Mouse (Mus musculus) embryonic facial prominence, embryonic 11.5 days (tissue): ENCODE results near the gene Gm525. TPM values are rescaled to one million over a fixed set of nuclear protein-coding genes. Genes with fewer than 3 reads are reported as not detected.
"Not testable (repeated sequence)": the region's sequence is repeated elsewhere in the genome, so short reads cannot be mapped to it uniquely, and the experiment has no call there.

Experiments used
- ATAC-seq: fragments of 200-750 bp; cut with Nextera tagmentation; replicated peaks from 2 replicates; pipeline ENCODE4 v1.8.0; 2017; ENCODE audit warnings: low read depth; ENCODE audit not compliant: insufficient number of reproducible peaks, low FRiP score, low TSS enrichment
- DNase-seq: peaks from one replicate; pipeline ENCODE4 v3.0.0-alpha.2; 2015; ENCODE audit warnings: low spot score
- H3K27ac ChIP-seq: fragments of 300-500 bp; sonication (generic); replicated peaks from 2 replicates; pipeline ENCODE4 v1.5.1; 2014; ENCODE audit warnings: mild to moderate bottlenecking, low read depth, low read length, control low read depth
- H3K27me3 ChIP-seq: fragments of 300-500 bp; sonication (generic); 2 replicates; pipeline ENCODE4 v1.6.1; 2014; ENCODE audit warnings: mild to moderate bottlenecking, low read length, moderate library complexity, mixed read lengths; ENCODE audit not compliant: control insufficient read depth, insufficient read depth
- H3K36me3 ChIP-seq: fragments of 300-500 bp; sonication (generic); replicated peaks from 2 replicates; pipeline ENCODE4 v1.6.1; 2014; ENCODE audit warnings: low read depth, mild to moderate bottlenecking, low read length, moderate library complexity, mixed read lengths; ENCODE audit not compliant: control insufficient read depth, insufficient read depth
- H3K4me1 ChIP-seq: fragments of 300-500 bp; sonication (generic); 2 replicates; pipeline ENCODE4 v1.6.1; 2014; ENCODE audit warnings: low read length, mixed read lengths; ENCODE audit not compliant: control insufficient read depth, insufficient read depth
- H3K4me2 ChIP-seq: fragments of 300-500 bp; sonication (generic); 2 replicates; pipeline ENCODE4 v1.6.1; 2014; ENCODE audit warnings: low read depth, mild to moderate bottlenecking, control low read depth, low read length, moderate library complexity
- H3K4me3 ChIP-seq: fragments of 300-500 bp; sonication (generic); 2 replicates; pipeline ENCODE4 v1.5.1; 2014; ENCODE audit warnings: low read depth, low read length, control low read depth
- H3K9ac ChIP-seq: fragments of 300-500 bp; sonication (generic); replicated peaks from 2 replicates; pipeline ENCODE4 v1.6.1; 2014; ENCODE audit warnings: mild to moderate bottlenecking, control low read depth, low read length
- H3K9me3 ChIP-seq: fragments of 300-500 bp; sonication (generic); replicated peaks from 2 replicates; pipeline ENCODE4 v1.6.1; 2016; ENCODE audit warnings: mild to moderate bottlenecking, low read length, inconsistent platforms, mixed read lengths; ENCODE audit not compliant: control insufficient read depth
- WGBS: fragments of 180-500 bp; shearing (Covaris S2); extraction: QIAGEN DNeasy Blood & Tissue Kit; methylation state at CpG from one replicate; pipeline ENCODE4 v1.1.7; 2014; 5-methylcytosine and 5-hydroxymethylcytosine counted together
- polyA plus RNA-seq: library from polyadenylated mRNA; unstranded; fragments of >200 nt; fragmentation: Nextera tagmentation; extraction: Ambion mirVana; gene quantifications from 2 replicates; pipeline ENCODE4 v1.2.1, GENCODE M21; 2014

Gene Gm525
- polyA plus RNA-seq, 1 experiment from 2014 or later = not detected

DNA sequence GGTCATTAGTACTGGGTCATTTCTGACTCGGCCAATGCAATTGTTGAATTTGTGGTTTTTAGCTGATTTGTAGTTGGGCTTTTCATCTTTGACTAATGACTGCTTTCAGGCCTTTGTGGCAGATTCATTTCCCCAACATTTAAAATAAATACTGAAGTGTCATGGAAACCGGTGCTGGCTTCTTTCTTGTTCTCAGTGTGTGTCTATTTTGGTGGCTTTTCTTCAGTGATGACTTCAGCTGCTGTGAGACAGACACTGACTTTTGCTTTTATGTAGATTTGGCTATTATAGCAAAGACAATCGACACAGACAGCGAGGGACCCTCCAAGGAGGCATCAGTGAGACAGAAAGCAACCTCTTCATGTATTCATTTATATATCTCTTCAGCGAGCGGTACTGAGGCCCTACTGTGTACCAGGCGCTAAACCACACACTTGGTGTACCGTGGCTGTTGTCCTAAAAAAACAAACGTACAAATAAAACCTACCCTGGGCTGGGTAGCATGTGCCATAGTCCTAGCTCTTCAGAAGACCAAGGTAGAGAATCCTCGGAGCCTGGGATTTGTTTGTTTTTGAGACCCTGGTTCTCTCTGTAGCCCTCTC, 12.7 kb downstream of the Gm525 start:
- 82% methylated on average over 10 of the region's 10 CpGs for WGBS
- ATAC-seq = no peak

DNA sequence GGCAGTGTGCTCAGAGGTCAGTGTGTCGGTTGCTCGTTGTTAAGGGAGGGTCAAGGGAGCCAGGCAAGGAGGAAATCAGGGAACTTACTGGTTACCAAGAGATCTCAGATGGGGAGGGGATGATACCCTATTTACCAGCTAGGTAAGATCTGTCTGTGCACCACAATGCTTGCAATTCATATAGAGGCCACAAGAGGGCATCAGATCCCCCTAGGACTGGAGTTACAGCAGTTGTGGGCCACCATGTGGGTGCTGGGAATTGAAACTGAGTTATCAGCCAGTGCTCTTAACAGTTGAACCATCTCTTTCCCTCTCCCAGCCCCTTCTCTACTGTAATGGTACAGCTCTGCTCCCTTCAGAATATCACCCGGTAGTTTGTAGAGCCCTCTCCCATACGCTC, 15.1 kb downstream of the Gm525 start:
- H3K9me3 ChIP-seq = no peaks in the 10 kb centered on the region
- no peak for DNase-seq
- H3K4me3 ChIP-seq = no peak overlapping the region
- H3K9ac ChIP-seq = no peak overlapping the region
- no peaks in the 10 kb centered on the region for H3K4me1 ChIP-seq
- H3K27ac ChIP-seq = no peak overlapping the region
- no peaks in the 10 kb centered on the region for H3K36me3 ChIP-seq
- H3K4me2 ChIP-seq = no peak overlapping the region
- no peaks in the 10 kb centered on the region for H3K27me3 ChIP-seq
- no peak for ATAC-seq
- WGBS = 92% methylated on average over 4 of the region's 4 CpGs

More for the DNA sequence above, 12.7 kb downstream of the Gm525 start:
- Histone ChIP-seq H3K36me3 (no peaks in the 10 kb centered on the region), H3K27ac (no peak overlapping the region), H3K9me3 (no peaks in the 10 kb centered on the region), H3K4me3 (no peak overlapping the region), H3K4me1 (no peaks in the 10 kb centered on the region), H3K27me3 (no peaks in the 10 kb centered on the region), H3K9ac (no peak overlapping the region), H3K4me2 (no peak overlapping the region)
- no peak for DNase-seq

DNA sequence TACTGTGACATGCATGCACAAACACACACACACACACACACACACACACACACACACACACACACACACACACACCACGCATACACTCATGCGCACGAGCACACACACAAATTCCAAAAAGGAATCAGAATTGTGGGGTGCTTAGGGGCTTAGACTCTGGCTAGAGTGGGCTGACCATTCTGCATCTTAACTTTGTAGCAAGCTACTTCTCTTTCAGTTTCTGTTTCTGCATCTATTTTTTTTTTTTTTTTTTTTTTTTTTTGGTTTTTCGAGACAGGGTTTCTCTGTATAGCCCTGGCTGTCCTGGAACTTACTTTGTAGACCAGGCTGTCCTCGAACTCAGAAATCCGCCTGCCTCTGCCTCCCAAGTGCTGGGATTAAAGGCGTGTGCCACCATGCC, 16.7 kb downstream of the Gm525 start:
- ATAC-seq, H3K4me2 ChIP-seq, H3K4me1 ChIP-seq, H3K27me3 ChIP-seq, DNase-seq, H3K27ac ChIP-seq, H3K9ac ChIP-seq, H3K36me3 ChIP-seq, H3K9me3 ChIP-seq, H3K4me3 ChIP-seq: not testable (repeated sequence)
- WGBS = 88% methylated on average over 7 of the region's 7 CpGs

DNA sequence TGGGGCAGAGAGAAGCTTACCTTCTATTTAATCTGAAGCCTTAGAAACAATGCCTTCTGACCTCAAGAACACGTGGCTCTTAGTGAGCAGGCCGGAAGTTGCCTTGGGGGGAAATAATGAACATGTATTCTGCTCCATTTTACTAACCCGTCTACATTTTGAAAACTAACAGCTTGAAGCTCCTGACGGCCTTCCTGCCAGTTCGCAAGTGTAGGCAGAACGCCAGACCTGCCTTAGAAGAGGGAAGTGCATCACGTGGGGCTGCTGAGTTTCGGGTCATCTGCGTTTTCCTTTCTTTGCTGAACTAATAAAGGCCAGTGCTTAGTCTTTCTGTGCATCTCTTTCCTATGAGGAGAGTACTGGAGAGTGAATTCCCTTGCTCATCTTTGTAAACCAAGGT, 19.1 kb downstream of the Gm525 start:
- Histone ChIP-seq H3K27ac (no peak overlapping the region), H3K9ac (no peak overlapping the region), H3K36me3 (no peaks in the 10 kb centered on the region), H3K27me3 (no peaks in the 10 kb centered on the region), H3K4me2 (no peak overlapping the region), H3K4me1 (no peaks in the 10 kb centered on the region), H3K4me3 (no peak overlapping the region), H3K9me3 (no peaks in the 10 kb centered on the region)
- 81% methylated on average over 9 of the region's 9 CpGs for WGBS
- DNase-seq (no peak), ATAC-seq (no peak)

DNA sequence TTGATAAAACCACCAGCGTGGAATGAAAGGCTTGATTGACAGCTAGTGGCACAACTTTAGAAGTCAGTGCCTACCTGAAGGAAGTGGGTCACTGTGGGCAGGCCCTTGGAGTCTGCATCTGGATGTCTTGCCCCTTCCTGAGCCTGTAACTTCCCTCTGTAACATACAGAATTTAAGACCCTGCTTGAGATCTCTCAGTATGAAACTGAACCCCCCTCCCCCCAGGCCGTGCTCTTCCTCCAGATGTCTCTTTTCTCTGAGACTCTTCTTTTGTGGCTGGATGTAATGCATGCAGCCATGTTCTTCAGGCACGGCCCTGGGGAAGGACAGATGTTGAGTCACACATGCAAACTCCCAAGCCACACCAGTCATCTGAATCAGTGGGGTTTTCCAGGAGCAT, 21.7 kb downstream of the Gm525 start:
- H3K4me3 ChIP-seq = no peak overlapping the region
- H3K27ac ChIP-seq = no peak overlapping the region
- ATAC-seq (no peak), DNase-seq (no peak)
- H3K4me2 ChIP-seq = no peak overlapping the region
- H3K9ac ChIP-seq = no peak overlapping the region
- no peaks in the 10 kb centered on the region for H3K36me3 ChIP-seq
- H3K9me3 ChIP-seq = no peaks in the 10 kb centered on the region
- 72% methylated on average over 3 of the region's 3 CpGs for WGBS
- no peaks in the 10 kb centered on the region for H3K27me3 ChIP-seq
- H3K4me1 ChIP-seq = no peaks in the 10 kb centered on the region

DNA sequence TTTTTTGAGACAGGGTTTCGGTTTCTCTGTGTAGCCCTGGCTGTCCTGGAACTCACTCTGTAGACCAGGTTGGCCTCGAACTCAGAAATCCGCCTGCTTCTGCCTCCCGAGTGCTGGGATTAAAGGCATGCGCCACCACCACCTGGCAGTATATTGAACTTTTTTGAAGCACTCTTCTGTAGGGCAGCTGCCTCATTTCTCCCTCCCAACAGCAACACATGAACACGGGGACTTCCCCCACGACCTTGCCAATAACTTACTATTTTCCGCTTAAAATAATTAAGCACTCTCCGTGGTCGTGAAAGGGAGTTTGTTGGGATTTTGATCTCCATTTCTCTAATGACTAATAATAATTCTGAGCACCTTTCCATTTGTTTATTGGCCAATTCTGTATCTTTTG, 23.7 kb downstream of the Gm525 start:
- not testable (repeated sequence) for H3K4me3 ChIP-seq, H3K36me3 ChIP-seq, DNase-seq, ATAC-seq, H3K27me3 ChIP-seq, H3K9ac ChIP-seq, H3K4me1 ChIP-seq, H3K27ac ChIP-seq, H3K4me2 ChIP-seq, H3K9me3 ChIP-seq
- 92% methylated on average over 10 of the region's 10 CpGs for WGBS

DNA sequence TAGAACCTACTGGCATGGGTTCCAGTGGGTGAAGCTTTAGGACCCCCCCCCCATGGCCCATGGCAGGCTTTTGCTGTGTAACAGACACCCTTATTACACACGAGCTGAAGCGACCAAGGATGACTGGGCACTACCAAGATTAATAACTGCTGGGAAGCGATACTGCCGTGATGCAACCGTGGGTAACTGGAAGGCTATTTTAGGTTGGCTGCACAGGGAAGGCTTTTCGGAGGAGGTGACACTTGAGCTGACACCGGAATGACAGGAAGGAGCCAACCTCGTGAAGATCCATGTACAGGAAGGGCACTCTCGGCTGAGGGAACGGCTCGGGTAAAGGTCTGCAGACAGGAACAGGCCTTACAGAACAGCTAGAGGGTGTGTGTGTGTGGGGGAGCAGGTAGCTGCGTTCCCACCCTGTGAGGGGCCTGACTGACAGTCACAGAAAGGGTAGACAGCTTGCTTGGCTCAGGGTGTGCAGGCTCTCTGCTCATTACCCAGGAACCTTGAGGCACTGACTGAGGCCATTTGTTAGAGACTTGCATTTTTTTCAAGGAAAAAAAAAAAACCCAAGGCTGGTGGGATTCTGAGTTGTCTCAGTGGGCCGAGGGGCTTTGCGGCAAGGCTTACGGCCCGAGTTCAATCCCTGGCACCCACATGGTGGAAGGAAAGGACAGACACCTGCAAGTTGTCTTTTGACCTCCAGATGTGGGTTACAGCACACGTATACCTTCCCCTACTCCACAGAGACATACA, 24.6 kb downstream of the Gm525 start:
- no peaks in the 10 kb centered on the region for H3K9me3 ChIP-seq
- H3K27ac ChIP-seq = no peak overlapping the region
- H3K4me1 ChIP-seq = no peaks in the 10 kb centered on the region
- 82% methylated on average over 17 of the region's 17 CpGs for WGBS
- DNase-seq = no peak
- no peak for ATAC-seq
- H3K4me2 ChIP-seq = no peak overlapping the region
- no peak overlapping the region for H3K4me3 ChIP-seq
- no peak overlapping the region for H3K9ac ChIP-seq
- H3K36me3 ChIP-seq = no peaks in the 10 kb centered on the region
- H3K27me3 ChIP-seq = no peaks in the 10 kb centered on the region

DNA sequence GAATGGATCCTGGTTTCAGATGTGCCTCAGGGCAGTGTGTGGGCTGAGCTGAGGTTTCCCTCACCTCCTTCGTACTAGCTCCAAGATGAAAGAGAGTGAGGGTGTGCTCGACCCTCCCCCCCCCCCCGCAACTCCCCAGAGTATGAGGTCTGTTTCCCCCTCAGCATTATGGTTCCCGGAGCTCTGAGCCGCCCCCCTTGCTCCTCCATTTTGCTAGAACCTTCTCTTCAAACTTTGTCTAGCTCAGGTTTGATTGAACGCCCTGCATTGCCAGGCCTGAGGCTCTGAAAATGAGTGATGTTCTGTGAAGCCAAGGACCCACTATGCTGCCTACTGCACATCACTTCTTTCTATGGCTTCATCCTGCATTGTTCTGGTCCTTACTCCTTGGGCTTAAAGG, 25.3 kb downstream of the Gm525 start:
- ATAC-seq (no peak), DNase-seq (no peak)
- H3K9ac ChIP-seq = no peak overlapping the region
- H3K36me3 ChIP-seq = no peaks in the 10 kb centered on the region
- no peak overlapping the region for H3K27ac ChIP-seq
- H3K9me3 ChIP-seq = no peaks in the 10 kb centered on the region
- H3K27me3 ChIP-seq = no peaks in the 10 kb centered on the region
- no peak overlapping the region for H3K4me2 ChIP-seq
- no peaks in the 10 kb centered on the region for H3K4me1 ChIP-seq
- H3K4me3 ChIP-seq = no peak overlapping the region
- 72% methylated on average over 6 of the region's 6 CpGs for WGBS
